Mouse (Mus musculus) liver, embryonic 14.5 days (tissue): ENCODE measurements around the gene Rpusd1. TPM values are rescaled to one million over a fixed set of nuclear protein-coding genes. Genes with fewer than 3 reads are reported as not detected.

ENCODE experiments used
- ATAC-seq: fragments of 200-750 bp; cut with Nextera tagmentation; 2 replicates; pipeline ENCODE4 v1.8.0; 2017; ENCODE audit warnings: moderate number of reproducible peaks, mild to moderate bottlenecking, moderate library complexity; ENCODE audit not compliant: insufficient read depth
- DNase-seq, 3 experiments: peaks; one replicate each; pipeline ENCODE4 v3.0.0-alpha.2; 2012 to 2013; ENCODE audit warnings: low read depth in 3 of 3, low spot score in 3 of 3
- H3K27ac ChIP-seq: fragments of 300-500 bp; sonication (generic); 2 replicates; pipeline ENCODE4 v1.5.1; 2014; ENCODE audit warnings: moderate library complexity, mild to moderate bottlenecking, control low read depth, inconsistent platforms
- H3K27me3 ChIP-seq: fragments of 300-500 bp; sonication (generic); 2 replicates; pipeline ENCODE4 v1.6.1; 2014; ENCODE audit warnings: mild to moderate bottlenecking, low read length, moderate library complexity; ENCODE audit not compliant: control insufficient read depth, insufficient read depth
- H3K36me3 ChIP-seq: fragments of 300-500 bp; sonication (generic); replicated peaks from 2 replicates; pipeline ENCODE4 v1.6.1; 2014; ENCODE audit warnings: low read depth; ENCODE audit not compliant: control insufficient read depth, insufficient read depth
- H3K4me1 ChIP-seq, 2 experiments: fragments of 200-500 bp in 1 of 2; fragments of 300-500 bp in 1 of 2; sonication (generic) in 1 of 2; replicated peaks; 2 replicates each; pipeline ENCODE4 v1.6.1; 2012 to 2014; ENCODE audit warnings: antibody characterized with exemption in 1 of 2, inconsistent platforms in 1 of 2, low read length in 1 of 2; ENCODE audit not compliant: control insufficient read depth in 2 of 2, insufficient read depth in 2 of 2
- H3K4me2 ChIP-seq: fragments of 300-500 bp; sonication (generic); 2 replicates; pipeline ENCODE4 v1.6.1; 2014; ENCODE audit warnings: low read depth, mild to moderate bottlenecking, control low read depth, moderate library complexity
- H3K4me3 ChIP-seq, 2 experiments: fragments of 200-500 bp in 1 of 2; fragments of 300-500 bp in 1 of 2; sonication (generic) in 1 of 2; 2 replicates each; pipeline ENCODE4 v1.5.1; 2012 to 2014; ENCODE audit warnings: low read depth in 2 of 2, low read length in 2 of 2, mild to moderate bottlenecking in 2 of 2, control low read depth in 1 of 2, inconsistent platforms in 1 of 2, moderate library complexity in 1 of 2; ENCODE audit not compliant: insufficient read depth in 1 of 2
- H3K9ac ChIP-seq: fragments of 300-500 bp; sonication (generic); replicated peaks from 2 replicates; pipeline ENCODE4 v1.6.1; 2014; ENCODE audit warnings: mild to moderate bottlenecking, control low read depth, moderate library complexity
- H3K9me3 ChIP-seq: fragments of 300-500 bp; sonication (generic); 2 replicates; pipeline ENCODE4 v1.6.1; 2016; ENCODE audit warnings: low read length, mixed read lengths; ENCODE audit not compliant: control insufficient read depth
- CTCF ChIP-seq: IDR thresholded peaks from 2 replicates; pipeline ENCODE4 v1.5.1; 2016; ENCODE audit warnings: antibody characterized with exemption, low read depth, control low read depth
- EP300 ChIP-seq: IDR thresholded peaks from 2 replicates; pipeline ENCODE4 v1.6.1; 2016; ENCODE audit warnings: antibody characterized with exemption, low read depth
- WGBS: fragments of 180-500 bp; shearing (Covaris S2); extraction: QIAGEN DNeasy Blood & Tissue Kit; methylation state at CpG from one replicate; pipeline ENCODE4 v1.1.7; 2014; ENCODE audit not compliant: insufficient replicate concordance; 5-methylcytosine and 5-hydroxymethylcytosine counted together
- polyA plus RNA-seq, 2 experiments: library from polyadenylated mRNA; depleted of rRNA in 1 of 2; stranded (reverse) in 1 of 2; unstranded in 1 of 2; fragments of >200 nt; fragmentation: Nextera tagmentation in 1 of 2; extraction: Ambion mirVana in 1 of 2; gene quantifications; 2 replicates each; pipeline versions ENCODE4 v1.2.1 to v1.2.3; 2012 to 2014

Gene Rpusd1
- polyA plus RNA-seq (2012; rRNA removed) (9.5 and 11.1 TPM in 2 replicates), polyA plus RNA-seq (2014; fragmentation: Nextera tagmentation; extraction: Ambion mirVana) (5.9 and 6.1 TPM in 2 replicates)

- H3K4me1 ChIP-seq, result peaks cover 0 to 2% of the 10 kb centered on the region in 2 experiments; a peak in 1 of 4 replicates
- 1% methylated on average over 37 of the region's 37 CpGs for WGBS
Measured at GRCm38 (mm10) chr17:25727265-25728008, at the start of gene Rpusd1, which contains the start of gene Chtf18. TSS of gene Rpusd1 (plus strand) at chr17:25727670. TSS of gene Chtf18 (minus strand) at chr17:25727419.

DNA sequence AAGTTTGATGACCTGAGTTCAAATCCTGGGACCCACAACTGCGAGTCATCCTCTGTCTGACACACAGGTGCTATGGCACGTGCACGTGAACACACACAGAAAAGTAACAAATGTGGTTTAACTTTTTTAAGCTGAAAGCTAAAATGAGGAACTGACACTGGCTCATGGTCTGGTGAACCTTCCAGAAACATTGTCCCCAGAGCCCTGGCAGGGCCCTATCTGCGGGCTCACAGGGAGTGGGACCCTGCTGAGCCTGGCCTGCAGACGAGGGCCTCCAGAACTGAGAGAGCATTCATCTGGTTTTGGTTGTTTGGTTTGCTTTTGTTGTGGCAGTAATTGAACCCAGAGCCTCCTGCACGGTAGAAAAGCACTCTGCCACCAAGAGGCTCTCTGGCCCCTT, 49.5 kb upstream of the Rpusd1 start:
- no peaks in the 10 kb centered on the region for H3K36me3 ChIP-seq
- H3K4me2 ChIP-seq, result no peak overlapping the region
- ATAC-seq (no peak), DNase-seq (no peak)
- H3K27ac ChIP-seq, result no peak overlapping the region
- H3K27me3 ChIP-seq, result no peaks in the 10 kb centered on the region
- no peaks in the 10 kb centered on the region for H3K4me1 ChIP-seq
- WGBS, result 37% methylated on average over 6 of the region's 6 CpGs
- no peaks in the 10 kb centered on the region for H3K9me3 ChIP-seq
- H3K9ac ChIP-seq, result no peak overlapping the region
- TF ChIP-seq EP300 (no peak), CTCF (no peak)
- H3K4me3 ChIP-seq, result no peak overlapping the region

More at GRCm38 (mm10) chr17:25727265-25728008, at the start of gene Rpusd1, which contains the start of gene Chtf18:
- no peaks in the 10 kb centered on the region; the same call in none of the 2 replicates for H3K36me3 ChIP-seq
- no peaks in the 10 kb centered on the region for H3K9me3 ChIP-seq
- peak within 1 kb of the TSS; percentile 73 to 95 for H3K4me3 ChIP-seq
- peak within 1 kb of the TSS; percentile 75 for H3K9ac ChIP-seq
- ATAC-seq (peak; percentile 97), DNase-seq (peak; percentile 100)
- TF ChIP-seq EP300 (no peak), CTCF (no peak)
- H3K27ac ChIP-seq, result peak within 1 kb of the TSS; percentile 10; the same call in 1 of the 2 replicates
- H3K27me3 ChIP-seq, result no peaks in the 10 kb centered on the region
- peak within 1 kb of the TSS; percentile 78 for H3K4me2 ChIP-seq

DNA sequence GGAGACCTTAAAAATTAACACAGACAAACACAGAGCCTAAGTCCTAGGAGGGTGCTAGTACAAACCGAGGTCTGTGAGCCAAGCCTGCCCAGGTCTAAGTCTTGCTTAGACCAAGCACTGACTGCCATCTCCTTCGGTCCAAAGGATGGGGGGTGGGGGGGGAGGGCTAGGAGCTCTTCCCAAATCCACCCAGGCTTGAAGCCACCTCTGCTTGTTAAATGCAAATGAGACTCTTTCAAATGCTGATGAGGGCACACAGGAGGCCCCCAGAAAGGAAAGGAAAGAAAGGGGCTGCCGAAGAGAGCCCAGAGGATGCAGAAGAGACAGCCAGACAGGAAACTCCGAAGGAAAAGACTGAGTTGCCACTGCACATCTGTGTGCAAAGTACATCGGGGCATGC, 47.7 kb upstream of the Rpusd1 start:
- ATAC-seq, result no peak
- H3K9me3 ChIP-seq, result no peaks in the 10 kb centered on the region
- H3K27me3 ChIP-seq, result no peaks in the 10 kb centered on the region
- H3K4me3 ChIP-seq, result no peak overlapping the region
- no peak overlapping the region for H3K4me2 ChIP-seq
- no peak overlapping the region for H3K9ac ChIP-seq
- H3K4me1 ChIP-seq, result no peaks in the 10 kb centered on the region
- WGBS, result 12% methylated on average over 5 of the region's 5 CpGs
- H3K36me3 ChIP-seq, result no peaks in the 10 kb centered on the region
- H3K27ac ChIP-seq, result no peak overlapping the region
- no peak for TF ChIP-seq EP300
- TF ChIP-seq CTCF, result no peak
- no peak for DNase-seq

- TF ChIP-seq EP300 (no peak), CTCF (no peak)
- Histone ChIP-seq H3K36me3 (no peaks in the 10 kb centered on the region), H3K27me3 (no peaks in the 10 kb centered on the region), H3K4me1 (no peaks in the 10 kb centered on the region), H3K4me3 (no peak overlapping the region), H3K4me2 (no peak overlapping the region), H3K9ac (no peak overlapping the region), H3K27ac (no peak overlapping the region), H3K9me3 (no peaks in the 10 kb centered on the region)
- no peak for ATAC-seq
- WGBS, result 39% methylated on average over 4 of the region's 4 CpGs
- DNase-seq, result no peak
Measured at GRCm38 (mm10) chr17:25681636-25682035, 45.8 kb upstream of the Rpusd1 start.

- no peaks in the 10 kb centered on the region for H3K27me3 ChIP-seq
- WGBS, result 28% methylated on average over 7 of the region's 7 CpGs
- no peaks in the 10 kb centered on the region for H3K9me3 ChIP-seq
- H3K4me2 ChIP-seq, result no peak overlapping the region
- TF ChIP-seq CTCF (peak; percentile 49; the same call in 1 of the 2 replicates), EP300 (no peak)
- DNase-seq (no peak), ATAC-seq (no peak)
- H3K4me3 ChIP-seq, result no peak overlapping the region
- no peaks in the 10 kb centered on the region for H3K4me1 ChIP-seq
- no peak overlapping the region for H3K9ac ChIP-seq
- H3K27ac ChIP-seq, result no peak overlapping the region
- H3K36me3 ChIP-seq, result no peaks in the 10 kb centered on the region
Measured at GRCm38 (mm10) chr17:25686323-25686722, 41.1 kb upstream of the Rpusd1 start.
